Mouse (Mus musculus) limb, embryonic 10.5 days (tissue): ENCODE data around the gene Bicral. TPM values are rescaled to one million over a fixed set of nuclear protein-coding genes. Genes with fewer than 3 reads are reported as not detected.

Experiments
- DNase-seq: peaks from one replicate; pipeline ENCODE4 v3.0.0-alpha.2; 2017; ENCODE audit warnings: low spot score
- H3K27ac ChIP-seq: fragments of 300-500 bp; sonication (generic); 2 replicates; pipeline ENCODE4 v1.5.1; 2016; ENCODE audit warnings: mild to moderate bottlenecking
- H3K27me3 ChIP-seq: fragments of 300-500 bp; sonication (generic); 2 replicates; pipeline ENCODE4 v1.6.1; 2016; ENCODE audit warnings: low read depth, mild to moderate bottlenecking; ENCODE audit not compliant: poor library complexity, severe bottlenecking
- H3K36me3 ChIP-seq: fragments of 300-500 bp; sonication (generic); 2 replicates; pipeline ENCODE4 v1.6.1; 2016; ENCODE audit warnings: mild to moderate bottlenecking, moderate library complexity
- H3K4me1 ChIP-seq: fragments of 300-500 bp; sonication (generic); 2 replicates; pipeline ENCODE4 v1.6.1; 2016
- H3K4me3 ChIP-seq: fragments of 300-500 bp; sonication (generic); 2 replicates; pipeline ENCODE4 v1.5.1; 2016; ENCODE audit warnings: mild to moderate bottlenecking, moderate library complexity
- H3K9me3 ChIP-seq: fragments of 300-500 bp; sonication (generic); replicated peaks from 2 replicates; pipeline ENCODE4 v1.6.1; 2016; ENCODE audit warnings: mild to moderate bottlenecking
- WGBS: fragments of 180-500 bp; shearing (Covaris S2); methylation state at CpG from one replicate; pipeline ENCODE4 v1.1.7; 2016; 5-methylcytosine and 5-hydroxymethylcytosine counted together
- polyA plus RNA-seq: library from polyadenylated mRNA; unstranded; fragments of >200 nt; fragmentation: Nextera tagmentation; extraction: Ambion mirVana; gene quantifications from 2 replicates; pipeline ENCODE4 v1.2.1, GENCODE M21; 2016

Bicral gene
- polyA plus RNA-seq, result 3.6 and 4.3 TPM in 2 replicates

DNA sequence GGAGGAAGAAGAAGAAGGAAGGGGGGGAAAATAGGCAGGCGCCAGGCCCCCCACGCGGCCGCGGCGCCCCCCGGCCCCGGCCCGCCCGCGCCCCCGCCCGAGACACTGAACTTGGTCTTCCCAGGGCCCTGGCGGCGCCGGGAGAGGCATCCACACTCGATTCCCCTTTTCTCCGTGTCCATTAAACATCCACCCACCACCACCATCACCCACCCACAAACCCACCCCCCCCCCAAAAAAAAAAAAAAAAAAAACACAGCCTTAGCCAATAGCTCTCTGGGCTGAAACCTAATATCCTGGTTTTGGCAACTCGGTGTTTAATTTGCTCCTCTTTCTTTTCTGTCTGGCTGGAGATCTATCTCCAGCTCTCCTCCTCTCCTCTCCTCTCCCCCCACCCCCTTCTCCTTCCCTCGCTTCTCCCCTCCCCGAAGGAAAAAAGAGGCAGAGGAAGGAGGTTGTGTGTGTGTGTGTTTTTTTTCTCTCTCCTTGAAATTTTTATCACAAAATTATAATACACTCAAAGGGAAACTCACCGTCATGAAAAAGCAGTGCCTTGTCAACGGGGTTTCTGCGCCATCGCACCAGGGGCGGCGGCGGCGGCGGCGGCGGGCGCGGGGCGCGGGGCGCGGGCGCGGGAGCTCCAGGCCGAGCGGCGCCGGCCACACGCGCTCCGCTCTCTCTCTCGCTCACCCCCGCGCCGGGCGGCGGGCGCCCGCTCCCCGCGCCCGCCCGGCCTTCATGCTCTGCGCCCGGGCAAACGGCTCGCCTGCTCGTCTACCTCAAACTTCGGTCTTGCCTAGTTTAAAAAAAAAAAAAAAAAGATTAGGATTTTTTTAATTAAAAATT is at the start of gene Bicral:
Gene Bicral, minus strand, starts transcription at position 580 of the 846 bp plus-strand sequence.
- peak within 1 kb of the TSS; percentile 97 for H3K4me3 ChIP-seq
- H3K27me3 ChIP-seq, result no peaks in the 10 kb centered on the region
- no peaks in the 10 kb centered on the region for H3K9me3 ChIP-seq
- H3K27ac ChIP-seq, result peak within 1 kb of the TSS; percentile 100
- WGBS, result under 1% methylated on average over 48 of the region's 65 CpGs
- peaks cover 5% of the 10 kb centered on the region for H3K36me3 ChIP-seq
- peaks cover 40% of the 10 kb centered on the region for H3K4me1 ChIP-seq
- peak; percentile 86 for DNase-seq

DNA sequence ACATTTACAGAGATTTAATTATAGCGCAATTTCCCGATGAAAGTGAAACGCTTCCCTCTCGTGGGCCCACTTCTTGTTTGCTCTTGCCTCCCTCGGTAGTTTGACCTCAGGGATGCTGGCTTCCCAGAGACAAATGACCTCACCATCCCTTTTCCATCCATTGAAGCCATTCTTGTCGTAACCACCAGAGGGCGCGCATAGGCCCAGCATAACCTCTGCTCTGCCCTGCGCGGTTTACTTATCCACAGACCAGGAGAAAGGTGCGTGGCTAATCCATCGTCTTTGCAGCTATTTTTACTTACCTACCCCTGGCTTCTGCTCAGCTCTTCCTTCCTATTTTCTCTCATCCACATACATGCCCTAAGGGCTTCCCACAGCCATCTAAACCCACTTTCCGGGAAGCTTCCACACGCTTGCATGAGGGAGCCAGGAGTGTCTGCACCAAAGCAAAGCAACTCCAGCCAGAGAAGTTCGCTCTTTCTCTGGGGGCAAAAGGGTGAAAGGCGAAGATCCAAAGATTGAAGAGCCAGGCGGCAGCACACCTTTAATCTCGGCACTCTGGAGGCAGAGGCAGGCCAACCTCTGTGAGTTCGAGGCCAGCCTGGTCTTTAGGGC is 45.7 kb upstream of the Bicral start:
- no peaks in the 10 kb centered on the region for H3K36me3 ChIP-seq
- DNase-seq, result peak; percentile 87
- no peaks in the 10 kb centered on the region for H3K27me3 ChIP-seq
- 0 out of 2 replicates have a peak, but pooled peaks cover 3% of the 10 kb centered on the region for H3K4me1 ChIP-seq
- no peak overlapping the region for H3K27ac ChIP-seq
- 0 out of 2 replicates have a peak, but pooled peaks cover 2% of the 10 kb centered on the region for H3K9me3 ChIP-seq
- WGBS, result 25% methylated on average over 19 of the region's 19 CpGs
- no peak overlapping the region for H3K4me3 ChIP-seq

DNA sequence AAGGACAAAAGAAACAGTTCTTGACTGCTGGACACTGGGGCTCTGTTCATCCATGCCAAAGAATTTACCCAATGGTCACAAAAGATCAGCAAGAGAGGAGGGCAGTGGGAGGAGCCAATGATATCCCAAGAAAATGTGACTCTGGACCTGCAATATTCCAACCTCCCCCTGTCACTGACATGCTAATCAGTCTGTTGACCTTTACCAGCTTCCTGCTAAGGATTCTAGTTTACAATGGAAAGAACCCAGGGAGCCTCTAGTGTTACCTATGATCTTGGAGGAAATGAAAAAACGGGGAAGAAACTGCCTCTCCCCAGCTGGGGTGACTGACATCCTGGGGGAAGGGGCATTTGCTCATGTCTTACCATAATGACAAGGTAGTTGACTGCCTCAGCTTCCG is 42.7 kb upstream of the Bicral start:
- no peak overlapping the region for H3K27ac ChIP-seq
- H3K27me3 ChIP-seq, result no peaks in the 10 kb centered on the region
- 52% methylated on average over 2 of the region's 2 CpGs for WGBS
- H3K4me3 ChIP-seq, result no peak overlapping the region
- H3K4me1 ChIP-seq, result peaks cover 22% of the 10 kb centered on the region
- H3K9me3 ChIP-seq, result no peaks in the 10 kb centered on the region
- H3K36me3 ChIP-seq, result no peaks in the 10 kb centered on the region
- DNase-seq, result no peak

DNA sequence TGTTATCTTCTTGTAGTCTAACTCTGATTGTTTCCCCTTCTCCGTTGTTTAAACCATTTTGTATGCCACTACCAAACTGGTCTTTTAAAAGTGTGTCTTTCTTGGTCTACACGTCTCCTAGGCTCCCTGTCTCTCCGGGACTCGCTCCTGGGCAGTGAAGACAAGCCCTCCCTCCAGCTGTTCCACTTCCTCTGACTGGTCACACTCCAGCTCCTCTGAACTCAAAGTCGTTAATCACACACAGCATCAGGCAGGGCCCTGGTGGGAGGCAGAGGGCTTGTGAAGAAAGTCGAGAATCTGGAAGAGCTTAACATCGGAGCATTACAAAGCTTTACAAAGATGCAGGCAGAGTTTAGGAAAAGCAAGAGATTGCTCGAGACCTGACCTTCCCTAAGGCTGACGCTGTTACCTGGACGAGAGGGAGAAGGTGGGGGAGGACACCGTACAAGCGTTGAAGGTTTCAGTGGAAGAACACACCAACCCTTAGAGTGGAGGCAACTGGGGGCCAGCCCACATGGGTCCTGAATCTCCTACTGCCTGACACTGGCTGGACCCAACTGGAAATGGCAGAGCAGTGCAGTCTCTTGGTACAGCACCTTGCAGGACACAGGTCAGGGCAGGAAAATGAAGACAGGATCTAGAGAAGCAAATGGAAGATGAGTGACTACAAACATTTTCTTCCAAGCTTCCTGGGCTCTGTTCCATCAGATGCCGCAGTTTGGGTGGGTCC is 39.1 kb upstream of the Bicral start:
- Histone ChIP-seq H3K36me3 (peaks cover 16% of the 10 kb centered on the region), H3K4me3 (no peak overlapping the region), H3K27me3 (no peaks in the 10 kb centered on the region), H3K4me1 (peaks cover 26% of the 10 kb centered on the region), H3K27ac (peak overlapping the region; percentile 70), H3K9me3 (no peaks in the 10 kb centered on the region)
- DNase-seq, result no peak
- WGBS, result 40% methylated on average over 13 of the region's 13 CpGs

DNA sequence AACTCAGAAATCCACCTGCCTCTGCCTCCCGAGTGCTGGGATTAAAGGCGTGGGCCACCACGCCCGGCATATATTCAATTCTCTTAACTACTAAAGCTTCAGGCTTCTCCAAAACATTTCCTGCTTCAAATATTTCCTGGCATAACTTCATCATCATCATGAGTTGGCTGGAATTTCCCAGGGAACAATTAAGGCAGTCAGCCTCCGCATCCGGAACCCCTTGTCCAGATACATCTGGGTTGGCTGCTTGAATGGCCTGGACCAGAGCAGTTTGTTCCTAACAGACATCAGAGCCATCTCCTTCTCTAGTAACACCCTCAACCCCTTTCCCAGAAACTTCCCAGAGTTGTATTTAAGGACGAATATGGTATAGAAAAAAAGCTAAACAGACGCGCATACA is 37.1 kb upstream of the Bicral start:
- Histone ChIP-seq H3K4me1 (peaks cover 42% of the 10 kb centered on the region), H3K27ac (no peak overlapping the region), H3K27me3 (no peaks in the 10 kb centered on the region), H3K4me3 (no peak overlapping the region), H3K9me3 (no peaks in the 10 kb centered on the region), H3K36me3 (peaks cover 21% of the 10 kb centered on the region)
- no peak for DNase-seq
- WGBS, result 95% methylated on average over 9 of the region's 9 CpGs

DNA sequence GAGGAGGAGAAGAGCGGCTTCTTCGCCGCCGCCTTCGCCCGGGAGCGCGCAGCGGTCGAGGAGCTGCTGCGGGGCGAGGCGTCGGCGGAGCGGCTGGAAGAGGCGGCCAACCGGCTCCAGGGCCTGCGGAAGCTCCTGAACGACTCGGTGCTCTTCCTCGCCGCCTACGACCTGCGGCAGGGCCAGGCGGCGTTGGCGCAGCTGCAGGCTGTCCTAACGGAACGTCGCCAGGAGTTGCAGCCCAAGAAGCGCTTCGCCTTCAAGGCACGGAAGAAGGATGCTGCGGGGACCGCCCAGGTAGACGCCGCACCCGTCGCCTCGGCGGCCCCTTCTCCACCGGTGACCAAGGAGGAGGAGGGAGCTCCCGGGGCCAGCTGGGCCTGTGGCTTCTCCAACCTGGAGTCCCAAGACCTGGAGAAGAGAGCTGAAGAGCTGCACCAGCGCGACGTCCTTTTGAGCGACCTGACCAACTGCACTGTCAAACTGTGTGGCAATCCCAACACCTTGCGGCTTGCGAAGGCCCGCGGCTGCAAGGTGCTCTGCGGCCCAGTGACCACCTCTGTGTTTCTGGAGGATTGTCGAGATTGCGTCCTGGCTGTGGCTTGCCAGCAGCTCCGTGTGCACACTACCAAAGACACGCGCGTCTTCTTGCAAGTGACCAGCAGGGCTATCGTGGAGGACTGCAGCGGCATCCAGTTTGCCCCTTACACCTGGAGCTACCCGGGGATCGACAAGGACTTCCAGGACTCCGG is 32.7 kb upstream of the Bicral start:
- DNase-seq, result peak; percentile 68
- peaks cover 21% of the 10 kb centered on the region for H3K36me3 ChIP-seq
- H3K9me3 ChIP-seq, result no peaks in the 10 kb centered on the region
- WGBS, result 3% methylated on average over 64 of the region's 64 CpGs
- H3K27ac ChIP-seq, result peak overlapping the region; percentile 95
- H3K4me1 ChIP-seq, result peaks cover 37% of the 10 kb centered on the region
- H3K4me3 ChIP-seq, result peak overlapping the region; percentile 87
- no peaks in the 10 kb centered on the region for H3K27me3 ChIP-seq

DNA sequence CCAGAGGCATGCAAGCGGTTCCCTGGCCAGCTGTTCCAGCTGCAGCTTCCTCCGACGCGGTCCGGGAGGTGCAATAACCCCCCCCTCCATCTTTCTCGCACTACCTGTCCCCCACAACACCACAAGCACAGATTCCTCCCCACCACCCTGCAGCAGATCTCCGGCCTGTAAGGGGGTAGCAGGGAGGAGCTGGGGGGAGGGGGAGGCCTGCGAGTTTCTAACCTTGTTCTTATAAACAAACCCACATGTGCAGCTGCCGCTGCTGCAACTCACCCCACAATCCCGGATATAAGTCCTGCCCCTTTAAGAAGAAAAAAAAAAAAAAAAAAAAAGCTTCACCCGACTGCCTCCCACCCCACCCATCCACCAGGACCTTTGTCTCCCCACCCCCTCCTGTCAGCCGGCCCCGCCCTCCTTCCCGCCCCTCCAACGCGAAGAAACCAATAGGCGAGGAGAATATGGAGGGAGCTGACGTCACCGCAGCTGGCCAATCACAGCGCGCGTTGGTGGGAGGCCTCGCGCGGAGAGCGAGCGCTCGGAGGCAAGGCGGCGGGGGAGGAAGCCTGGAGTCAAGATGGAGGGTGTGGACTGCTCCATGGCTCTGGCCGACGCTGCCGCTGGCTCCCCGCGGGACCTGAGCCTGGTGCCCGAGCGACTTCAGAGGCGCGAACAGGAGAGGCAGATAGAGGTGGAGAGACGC is 32.0 kb upstream of the Bicral start, which contains the start of gene Tbcc:
Gene Tbcc, plus strand, starts transcription at position 569 of the 700 bp plus-strand sequence.
- DNase-seq, result peak; percentile 99
- peak within 1 kb of the TSS; percentile 95 for H3K27ac ChIP-seq
- H3K9me3 ChIP-seq, result no peaks in the 10 kb centered on the region
- H3K36me3 ChIP-seq, result peaks cover 21% of the 10 kb centered on the region
- H3K4me1 ChIP-seq, result peaks cover 43% of the 10 kb centered on the region
- peak within 1 kb of the TSS; percentile 87 for H3K4me3 ChIP-seq
- under 1% methylated on average over 40 of the region's 40 CpGs for WGBS
- no peaks in the 10 kb centered on the region for H3K27me3 ChIP-seq

DNA sequence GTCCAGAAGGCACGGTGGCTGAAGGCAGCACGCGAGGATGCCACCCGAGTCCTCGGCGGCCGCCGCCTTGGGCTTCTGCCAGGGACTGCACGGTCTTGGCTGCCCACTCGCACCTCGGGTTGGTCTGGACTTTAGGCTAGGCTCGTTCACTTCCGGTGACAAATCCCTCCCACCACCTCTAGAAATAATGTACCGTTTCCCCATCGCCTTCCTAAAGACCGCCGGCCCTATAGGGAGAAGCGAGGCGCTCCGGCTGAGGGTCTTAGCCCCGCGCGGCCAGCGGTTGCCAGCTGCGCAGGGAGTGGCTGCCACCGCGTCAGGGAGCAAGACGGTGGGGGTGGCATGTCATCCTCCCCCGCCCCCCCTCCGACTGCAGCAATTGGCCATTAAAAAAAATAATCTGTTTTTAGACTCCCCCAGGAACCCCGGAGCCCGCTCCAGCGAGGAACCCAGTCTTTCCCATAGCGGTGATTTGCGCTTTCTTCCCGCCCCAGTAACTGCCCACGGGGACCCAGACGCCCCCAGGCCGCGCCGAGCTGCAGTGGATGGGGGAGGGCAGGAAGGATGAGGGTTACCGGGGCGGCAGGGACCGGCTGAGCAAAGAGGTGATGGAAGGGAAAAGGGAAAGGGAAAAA is 31.3 kb upstream of the Bicral start:
- peaks cover 21% of the 10 kb centered on the region for H3K36me3 ChIP-seq
- no peaks in the 10 kb centered on the region for H3K27me3 ChIP-seq
- under 1% methylated on average over 44 of the region's 44 CpGs for WGBS
- no peaks in the 10 kb centered on the region for H3K9me3 ChIP-seq
- peak overlapping the region; percentile 95 for H3K27ac ChIP-seq
- DNase-seq, result peak; percentile 81
- H3K4me3 ChIP-seq, result peak overlapping the region; percentile 87
- H3K4me1 ChIP-seq, result peaks cover 43% of the 10 kb centered on the region

DNA sequence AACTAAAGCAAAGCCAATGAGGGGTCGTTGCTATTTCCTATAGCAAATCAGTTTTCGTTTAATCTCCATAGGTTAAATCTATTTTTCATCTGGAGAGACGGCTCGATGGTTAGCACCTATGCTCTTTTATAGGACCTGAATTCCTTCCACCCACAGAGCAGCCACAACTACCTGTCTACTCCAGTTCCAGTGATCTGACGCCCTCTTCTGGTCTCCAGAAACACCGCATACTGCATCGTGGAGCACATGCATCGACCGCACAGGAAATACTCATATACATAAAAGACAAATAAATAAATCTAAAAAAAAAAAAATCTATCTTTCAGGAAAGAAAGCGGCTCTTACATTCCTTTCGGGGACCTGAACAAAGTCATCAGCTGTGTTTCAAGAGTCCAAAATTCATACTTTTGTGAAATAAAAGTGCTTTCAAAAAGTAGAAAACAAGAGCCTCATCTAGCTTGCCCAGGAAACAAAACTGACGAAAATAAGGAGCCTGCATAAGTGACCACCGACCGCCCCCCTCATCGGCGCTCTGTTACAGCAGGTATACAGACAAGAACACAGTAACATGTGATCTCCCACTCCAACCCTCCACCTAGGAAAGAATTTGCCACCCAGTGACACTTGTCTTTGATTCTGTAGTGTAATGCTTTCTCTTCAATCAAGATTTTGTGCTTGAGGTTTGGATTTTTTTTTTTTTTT is 30.4 kb upstream of the Bicral start:
- Histone ChIP-seq H3K27me3 (no peaks in the 10 kb centered on the region), H3K36me3 (peaks cover 18% of the 10 kb centered on the region), H3K4me3 (peak overlapping the region; percentile 87), H3K4me1 (peaks cover 43% of the 10 kb centered on the region), H3K9me3 (no peaks in the 10 kb centered on the region), H3K27ac (peak overlapping the region; percentile 95)
- WGBS, result 35% methylated on average over 16 of the region's 16 CpGs
- peak; percentile 43 for DNase-seq

DNA sequence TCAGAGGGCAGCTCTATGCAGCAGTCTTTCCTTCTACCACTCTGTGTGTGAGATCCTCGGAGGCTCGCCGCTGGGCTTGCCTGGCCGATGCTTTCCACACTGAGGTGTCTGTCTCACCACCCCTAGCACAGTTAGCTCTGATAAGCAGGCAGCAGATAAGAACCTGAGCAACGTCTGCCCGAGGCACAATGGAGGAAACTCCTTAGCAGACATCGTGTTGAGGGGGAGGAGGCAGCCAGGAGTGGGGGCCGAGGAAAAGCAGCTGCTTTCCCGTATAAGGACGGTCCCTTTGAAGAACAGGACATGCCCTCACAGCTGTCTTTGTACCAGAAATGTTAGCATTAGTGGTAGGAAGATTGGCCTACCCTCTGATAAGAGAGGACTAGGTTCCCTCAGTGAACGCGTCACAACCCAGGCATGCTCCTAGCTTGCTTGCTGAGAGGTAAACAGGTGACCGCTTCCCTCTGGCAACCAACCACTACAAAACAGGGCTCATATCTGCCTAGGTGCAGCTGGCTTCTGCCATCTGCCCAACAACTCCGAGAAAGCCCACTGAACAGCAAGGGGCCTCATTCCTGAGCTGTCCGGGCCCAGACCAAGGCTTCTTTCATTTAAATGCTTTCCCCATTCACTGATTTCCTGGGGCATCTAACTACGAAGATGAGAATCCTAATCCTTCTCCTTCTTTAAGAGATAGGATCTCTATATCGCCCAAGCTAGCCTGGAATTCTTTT is 27.8 kb upstream of the Bicral start:
- Histone ChIP-seq H3K4me1 (peaks cover 29% of the 10 kb centered on the region), H3K27me3 (no peaks in the 10 kb centered on the region), H3K36me3 (no peaks in the 10 kb centered on the region), H3K9me3 (no peaks in the 10 kb centered on the region), H3K27ac (0 out of 2 replicates have a peak overlapping the region, but pooled peaks have one; percentile 16), H3K4me3 (no peak overlapping the region)
- WGBS, result 48% methylated on average over 17 of the region's 17 CpGs
- DNase-seq, result no peak
